Mouse (Mus musculus) liver, embryonic 13.5 days (tissue): ENCODE data around the gene Tmem131l. TPM values are rescaled to one million over a fixed set of nuclear protein-coding genes. Genes with fewer than 3 reads are reported as not detected.

Source experiments
- ATAC-seq: fragments of 200-750 bp; cut with Nextera tagmentation; 2 replicates; pipeline ENCODE4 v1.8.0; 2017; ENCODE audit warnings: low read depth, mild to moderate bottlenecking, moderate number of reproducible peaks, moderate library complexity
- DNase-seq: peaks from one replicate; pipeline ENCODE4 v3.0.0; 2022
- H3K27ac ChIP-seq: fragments of 300-500 bp; sonication (generic); 2 replicates; pipeline ENCODE4 v1.5.1; 2015; ENCODE audit warnings: moderate library complexity, mild to moderate bottlenecking, inconsistent platforms
- H3K27me3 ChIP-seq: fragments of 300-500 bp; sonication (generic); 2 replicates; pipeline ENCODE4 v1.6.1; 2015; ENCODE audit warnings: mild to moderate bottlenecking, inconsistent platforms
- H3K36me3 ChIP-seq: fragments of 300-500 bp; sonication (generic); 2 replicates; pipeline ENCODE4 v1.6.1; 2015; ENCODE audit warnings: mild to moderate bottlenecking, inconsistent platforms
- H3K4me1 ChIP-seq: fragments of 300-500 bp; sonication (generic); replicated peaks from 2 replicates; pipeline ENCODE4 v1.6.1; 2015; ENCODE audit warnings: inconsistent platforms
- H3K4me2 ChIP-seq: fragments of 300-500 bp; sonication (generic); 2 replicates; pipeline ENCODE4 v1.6.1; 2015; ENCODE audit warnings: inconsistent platforms, mild to moderate bottlenecking, moderate library complexity
- H3K4me3 ChIP-seq: fragments of 300-500 bp; sonication (generic); replicated peaks from 2 replicates; pipeline ENCODE4 v1.5.1; 2015; ENCODE audit warnings: mild to moderate bottlenecking, inconsistent platforms
- H3K9ac ChIP-seq: fragments of 300-500 bp; sonication (generic); 2 replicates; pipeline ENCODE4 v1.6.1; 2015; ENCODE audit warnings: mild to moderate bottlenecking, inconsistent platforms
- H3K9me3 ChIP-seq: fragments of 300-500 bp; sonication (generic); replicated peaks from 2 replicates; pipeline ENCODE4 v1.6.1; 2016; ENCODE audit warnings: inconsistent platforms
- WGBS: fragments of 180-500 bp; shearing (Covaris S2); methylation state at CpG from one replicate; pipeline ENCODE4 v1.1.7; 2015; ENCODE audit not compliant: insufficient replicate concordance; 5-methylcytosine and 5-hydroxymethylcytosine counted together
- polyA plus RNA-seq: library from polyadenylated mRNA; unstranded; fragments of >200 nt; fragmentation: Nextera tagmentation; extraction: Ambion mirVana; gene quantifications from 2 replicates; pipeline ENCODE4 v1.2.1, GENCODE M21; 2015

Gene Tmem131l
- polyA plus RNA-seq, 1 experiment from 2014 or later = 23.0 TPM

DNA sequence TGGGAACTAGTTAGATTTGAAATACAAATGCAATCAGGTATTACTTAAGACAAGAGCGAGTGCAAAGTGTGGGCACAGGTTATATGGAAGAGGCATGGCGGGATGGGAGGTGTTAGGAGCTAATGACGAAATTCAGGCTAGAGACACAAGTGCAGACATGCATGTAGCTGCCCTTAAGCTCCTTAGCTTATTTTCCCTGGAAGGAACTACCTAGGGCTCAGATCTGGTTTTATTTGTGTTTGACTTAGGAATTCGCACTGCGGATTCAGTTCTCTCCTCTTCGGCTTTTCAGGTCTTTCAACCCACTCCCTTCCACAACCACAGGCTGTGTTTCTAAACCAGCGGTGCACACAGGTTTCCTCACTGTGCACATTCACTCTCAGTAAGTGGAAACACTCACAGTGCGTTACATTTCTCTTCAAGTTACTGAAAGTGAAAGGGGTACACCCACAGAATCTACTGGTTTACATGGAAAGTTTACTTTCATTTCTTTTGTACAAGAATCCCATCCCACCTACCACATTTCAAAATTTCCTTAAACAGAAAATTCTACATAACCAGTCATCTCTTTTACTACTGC lies 52.4 kb downstream of the Tmem131l start:
- DNase-seq (no peak), ATAC-seq (no peak)
- Histone ChIP-seq H3K36me3 (no peaks in the 10 kb centered on the region), H3K4me2 (no peak overlapping the region), H3K9ac (no peak overlapping the region), H3K4me3 (no peak overlapping the region), H3K4me1 (peaks cover 28% of the 10 kb centered on the region), H3K9me3 (no peaks in the 10 kb centered on the region), H3K27me3 (no peaks in the 10 kb centered on the region), H3K27ac (no peak overlapping the region)
- WGBS = 86% methylated on average over 8 of the region's 8 CpGs

DNA sequence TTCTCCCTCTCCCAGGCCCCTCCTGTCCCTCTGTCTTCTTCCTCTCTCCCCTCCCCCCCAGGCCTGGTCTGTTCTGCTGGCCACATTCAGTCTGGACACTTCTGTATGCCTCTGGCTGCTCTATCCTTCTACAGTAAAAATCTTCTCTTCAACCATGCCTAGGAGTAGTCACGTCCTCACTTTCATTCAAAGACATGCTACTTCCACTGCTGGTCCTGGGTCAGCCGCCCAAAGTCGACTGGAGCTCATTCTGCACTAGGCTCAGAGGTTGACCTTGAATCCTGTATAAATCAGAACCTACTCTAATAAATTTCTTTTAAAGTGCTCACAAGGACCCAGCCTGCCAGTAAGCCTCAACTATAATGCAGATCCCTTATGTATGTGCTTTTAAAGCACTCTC lies 53.2 kb downstream of the Tmem131l start:
- Histone ChIP-seq H3K27me3 (no peaks in the 10 kb centered on the region), H3K27ac (no peak overlapping the region), H3K4me2 (no peak overlapping the region), H3K9ac (no peak overlapping the region), H3K36me3 (no peaks in the 10 kb centered on the region), H3K9me3 (no peaks in the 10 kb centered on the region), H3K4me1 (peaks cover 28% of the 10 kb centered on the region), H3K4me3 (no peak overlapping the region)
- no peak for DNase-seq
- 57% methylated on average over 3 of the region's 3 CpGs for WGBS
- no peak for ATAC-seq

DNA sequence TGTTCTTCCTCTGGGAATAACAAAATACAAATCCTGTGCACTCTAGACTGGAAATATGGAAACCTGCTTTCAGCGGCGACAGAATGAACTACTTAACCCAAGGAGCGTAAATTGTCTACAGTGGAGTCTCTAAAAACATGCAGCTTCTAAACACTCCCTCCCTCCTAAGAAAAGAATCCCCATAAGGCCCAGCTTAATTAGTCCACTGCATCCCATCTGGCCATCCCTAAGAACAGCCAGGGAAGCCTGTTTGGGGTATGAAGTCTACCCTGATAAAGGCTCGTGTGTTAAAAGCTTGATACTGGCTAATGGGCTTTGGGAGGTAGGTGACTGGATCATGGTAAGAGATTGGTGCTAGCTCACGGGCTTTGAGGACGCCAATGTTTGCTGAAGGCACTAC lies 54.5 kb downstream of the Tmem131l start:
- no peak overlapping the region for H3K27ac ChIP-seq
- H3K9ac ChIP-seq = no peak overlapping the region
- WGBS = 77% methylated on average over 6 of the region's 6 CpGs
- no peaks in the 10 kb centered on the region for H3K27me3 ChIP-seq
- no peak overlapping the region for H3K4me3 ChIP-seq
- peaks cover 32% of the 10 kb centered on the region for H3K4me1 ChIP-seq
- H3K9me3 ChIP-seq = no peaks in the 10 kb centered on the region
- H3K4me2 ChIP-seq = no peak overlapping the region
- no peak for ATAC-seq
- no peaks in the 10 kb centered on the region for H3K36me3 ChIP-seq
- DNase-seq = no peak

DNA sequence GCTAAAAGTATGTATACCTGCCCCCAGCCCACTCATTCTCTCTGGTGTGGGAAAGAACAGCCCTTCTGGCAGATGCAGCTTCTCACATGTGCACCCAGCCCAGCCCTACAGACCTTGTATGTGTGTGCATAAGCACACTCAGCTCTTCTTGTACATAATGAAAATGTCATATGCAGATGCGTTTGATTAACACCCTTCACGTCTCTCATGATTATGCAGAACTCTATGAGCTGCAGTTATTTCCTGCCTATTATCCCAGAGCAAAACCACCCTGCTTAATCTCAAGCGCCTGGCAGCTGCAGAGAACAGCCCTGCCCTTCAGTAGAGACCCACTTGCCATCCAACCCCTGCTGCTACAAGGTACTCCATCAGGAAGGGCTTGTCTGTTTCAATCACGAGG lies 55.6 kb downstream of the Tmem131l start:
- Histone ChIP-seq H3K4me1 (peaks cover 33% of the 10 kb centered on the region), H3K27ac (no peak overlapping the region), H3K36me3 (no peaks in the 10 kb centered on the region), H3K4me2 (no peak overlapping the region), H3K27me3 (no peaks in the 10 kb centered on the region), H3K4me3 (no peak overlapping the region), H3K9me3 (no peaks in the 10 kb centered on the region), H3K9ac (no peak overlapping the region)
- ATAC-seq (no peak), DNase-seq (no peak)
- WGBS = 64% methylated on average over 4 of the region's 4 CpGs

DNA sequence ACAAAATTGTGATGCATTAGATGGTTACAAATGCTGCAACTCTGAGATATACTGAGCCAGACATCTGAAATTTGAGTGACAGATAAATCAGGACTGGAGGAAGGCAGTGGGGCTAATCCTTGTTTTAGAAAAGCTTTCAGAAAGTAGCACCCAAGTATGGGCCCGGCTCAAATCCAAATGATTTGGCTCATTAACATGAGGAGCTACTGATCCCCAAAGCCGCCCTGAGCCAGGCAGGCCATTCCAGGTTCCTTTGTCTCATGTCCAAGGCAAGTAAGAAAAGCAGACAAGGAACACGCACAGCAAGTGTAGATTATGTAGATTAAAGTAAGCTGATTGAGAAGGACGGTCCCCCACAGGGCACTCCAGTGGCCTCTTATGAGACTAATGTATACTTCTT lies 57.2 kb downstream of the Tmem131l start:
- ATAC-seq = no peak
- Histone ChIP-seq H3K9me3 (no peaks in the 10 kb centered on the region), H3K4me1 (peaks cover 24% of the 10 kb centered on the region), H3K4me2 (no peak overlapping the region), H3K27me3 (no peaks in the 10 kb centered on the region), H3K36me3 (no peaks in the 10 kb centered on the region), H3K27ac (no peak overlapping the region), H3K9ac (no peak overlapping the region), H3K4me3 (no peak overlapping the region)
- DNase-seq = no peak
- WGBS = 79% methylated on average over 4 of the region's 4 CpGs

DNA sequence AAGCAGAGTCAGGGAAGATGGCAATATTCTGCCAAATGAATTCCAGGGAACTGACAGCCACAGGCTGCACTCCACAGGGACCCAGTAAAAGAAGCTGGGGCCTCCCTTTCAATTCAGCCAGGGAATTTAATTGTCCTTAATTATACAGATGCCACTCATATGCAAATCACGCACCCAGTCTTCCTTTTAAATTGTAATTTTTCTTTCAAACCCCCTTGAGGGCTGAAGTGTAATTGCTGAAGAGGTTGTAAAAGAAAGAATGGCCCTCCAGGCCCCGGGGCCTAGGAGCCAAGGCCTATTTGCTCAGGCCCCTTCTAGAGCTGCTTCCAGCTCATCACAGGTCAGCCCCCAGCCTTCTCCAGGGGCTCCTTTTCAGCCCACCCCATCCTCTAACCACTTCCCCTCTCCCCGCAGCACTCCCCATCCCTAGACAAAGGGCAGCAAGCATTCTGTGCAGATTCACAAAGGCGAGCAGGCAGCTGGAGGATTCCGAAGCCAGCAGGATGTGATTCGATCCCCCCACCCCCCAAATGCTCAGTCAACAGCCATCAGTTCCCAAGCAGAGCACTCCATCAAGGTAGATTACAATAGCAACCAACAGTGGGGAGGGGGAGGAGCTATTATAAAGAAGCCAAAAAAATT lies 59.6 kb downstream of the Tmem131l start:
- Histone ChIP-seq H3K27me3 (no peaks in the 10 kb centered on the region), H3K27ac (no peak overlapping the region), H3K4me2 (no peak overlapping the region), H3K4me3 (no peak overlapping the region), H3K9me3 (no peaks in the 10 kb centered on the region), H3K36me3 (no peaks in the 10 kb centered on the region), H3K4me1 (peaks cover 29% of the 10 kb centered on the region), H3K9ac (no peak overlapping the region)
- DNase-seq (no peak), ATAC-seq (no peak)
- WGBS = 63% methylated on average over 6 of the region's 6 CpGs

DNA sequence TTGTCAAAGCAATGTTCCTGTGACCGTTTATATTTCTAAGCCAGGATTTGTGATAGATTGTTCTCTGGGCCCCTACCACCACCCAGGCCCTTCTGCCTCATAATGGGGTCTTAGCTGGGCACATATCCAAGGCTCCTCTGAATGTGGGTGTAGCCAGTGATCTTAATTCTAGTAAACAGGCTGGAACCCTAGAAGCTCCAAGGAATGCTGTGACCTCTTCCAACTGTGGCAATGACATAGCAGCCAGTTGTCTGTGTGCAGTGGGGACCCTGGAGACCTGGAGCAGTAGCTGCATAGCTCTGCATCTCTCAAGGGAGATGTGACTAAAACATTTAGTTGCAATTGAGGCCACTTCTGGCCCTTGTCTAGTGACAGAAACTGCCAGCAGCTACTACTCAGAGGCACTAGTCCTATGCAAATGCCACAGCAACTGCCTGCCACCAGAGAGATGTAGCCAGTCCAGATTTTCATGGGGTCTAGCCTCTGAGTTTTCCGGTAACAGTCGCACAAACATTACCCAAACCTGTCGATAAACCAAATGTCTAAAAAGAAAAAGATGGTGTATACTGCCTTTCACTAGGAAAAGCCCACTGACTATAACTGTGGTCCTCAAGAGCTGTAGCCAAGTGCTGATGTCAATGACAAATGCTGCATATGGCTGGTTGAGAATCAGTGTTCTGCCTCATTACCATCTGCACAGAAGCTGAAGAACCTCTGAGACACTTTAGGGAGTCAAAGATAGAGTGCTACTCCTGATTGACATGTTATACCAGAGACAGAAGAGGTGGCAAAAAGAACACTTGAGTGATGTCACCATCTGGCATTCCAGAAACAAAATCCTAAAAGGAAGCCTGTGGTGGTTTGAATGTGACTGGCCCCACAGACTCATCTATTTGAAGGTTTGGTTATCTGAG lies 61.2 kb downstream of the Tmem131l start:
- peaks cover 36% of the 10 kb centered on the region for H3K4me1 ChIP-seq
- H3K4me2 ChIP-seq = no peak overlapping the region
- WGBS = 90% methylated on average over 4 of the region's 4 CpGs
- no peak for ATAC-seq
- no peak overlapping the region for H3K4me3 ChIP-seq
- H3K9ac ChIP-seq = no peak overlapping the region
- H3K27me3 ChIP-seq = no peaks in the 10 kb centered on the region
- no peaks in the 10 kb centered on the region for H3K9me3 ChIP-seq
- DNase-seq = no peak
- no peak overlapping the region for H3K27ac ChIP-seq
- H3K36me3 ChIP-seq = no peaks in the 10 kb centered on the region

DNA sequence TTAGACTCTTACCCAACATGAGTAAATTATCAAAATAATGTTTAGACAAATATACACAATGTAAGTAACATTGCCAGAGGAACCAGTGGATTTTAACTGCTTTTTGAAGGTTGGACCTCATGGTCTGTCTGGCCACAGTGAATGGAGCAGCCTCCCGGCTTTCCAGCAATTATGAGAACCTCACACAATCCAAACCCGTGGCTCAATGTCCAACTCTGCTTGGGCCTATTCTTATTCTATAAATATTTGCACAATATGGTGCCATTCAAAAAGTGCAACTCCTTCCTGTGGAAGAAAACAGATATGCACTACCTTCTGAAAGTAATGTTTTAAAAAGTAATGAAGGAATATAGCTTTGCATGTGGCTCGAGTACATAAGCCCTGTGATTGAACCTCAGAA lies 62.2 kb downstream of the Tmem131l start:
- ATAC-seq = no peak
- peaks cover 36% of the 10 kb centered on the region for H3K4me1 ChIP-seq
- DNase-seq = no peak
- no peaks in the 10 kb centered on the region for H3K36me3 ChIP-seq
- 74% methylated on average over 3 of the region's 3 CpGs for WGBS
- no peak overlapping the region for H3K4me3 ChIP-seq
- H3K9ac ChIP-seq = no peak overlapping the region
- H3K27me3 ChIP-seq = no peaks in the 10 kb centered on the region
- H3K9me3 ChIP-seq = no peaks in the 10 kb centered on the region
- H3K4me2 ChIP-seq = no peak overlapping the region
- H3K27ac ChIP-seq = no peak overlapping the region

DNA sequence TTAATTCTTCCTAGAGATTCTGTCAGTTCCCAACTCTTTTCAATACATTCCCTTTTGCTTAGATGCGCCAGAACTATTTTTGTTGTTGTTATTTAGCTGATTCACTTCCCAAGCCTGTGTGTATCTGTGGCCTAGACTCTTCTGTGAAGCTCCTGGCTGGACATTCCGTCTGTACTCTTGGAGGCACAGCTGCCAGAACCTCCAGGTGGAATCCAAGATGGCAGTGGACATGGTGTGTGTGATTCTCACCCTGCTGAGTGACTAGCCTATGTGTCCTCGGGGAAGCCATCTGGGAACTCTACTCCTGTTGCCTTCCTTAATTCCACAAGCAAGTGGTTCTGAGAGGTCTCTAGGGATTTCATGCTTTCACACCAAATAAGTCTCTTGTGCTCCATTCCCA lies 63.8 kb downstream of the Tmem131l start:
- WGBS = 85% methylated on average over 3 of the region's 3 CpGs
- no peak for DNase-seq
- no peaks in the 10 kb centered on the region for H3K9me3 ChIP-seq

DNA sequence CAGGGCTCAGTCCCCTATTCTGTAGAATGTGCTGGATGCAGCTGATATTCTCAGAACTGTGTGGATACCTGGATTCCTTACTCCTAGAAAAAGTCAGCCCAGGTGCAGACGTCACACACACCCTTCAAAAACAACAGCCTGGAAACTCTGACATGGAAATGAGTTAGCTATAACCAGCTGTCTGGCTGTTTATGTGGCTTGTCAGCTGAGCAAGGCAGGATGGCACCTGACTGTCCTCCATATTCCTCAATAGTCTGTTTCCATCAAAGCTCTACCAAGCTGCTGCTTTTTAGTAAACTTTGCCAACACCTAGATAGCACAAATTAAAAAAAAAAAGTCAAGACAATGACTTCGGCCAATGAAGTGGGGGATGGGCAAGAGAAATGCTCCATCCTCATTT lies 66.6 kb downstream of the Tmem131l start:
- H3K9me3 ChIP-seq = no peaks in the 10 kb centered on the region
- H3K9ac ChIP-seq = no peak overlapping the region
- ATAC-seq (no peak), DNase-seq (no peak)
- no peaks in the 10 kb centered on the region for H3K27me3 ChIP-seq
- H3K27ac ChIP-seq = no peak overlapping the region
- no peak overlapping the region for H3K4me2 ChIP-seq
- H3K4me1 ChIP-seq = peaks cover 31% of the 10 kb centered on the region
- H3K36me3 ChIP-seq = no peaks in the 10 kb centered on the region
- no peak overlapping the region for H3K4me3 ChIP-seq
- 67% methylated on average over 2 of the region's 2 CpGs for WGBS

More for the DNA sequence above, 63.8 kb downstream of the Tmem131l start:
- ATAC-seq = no peak
- no peak overlapping the region for H3K4me3 ChIP-seq
- H3K4me2 ChIP-seq = no peak overlapping the region
- no peaks in the 10 kb centered on the region for H3K27me3 ChIP-seq
- H3K36me3 ChIP-seq = no peaks in the 10 kb centered on the region
- no peak overlapping the region for H3K9ac ChIP-seq
- no peak overlapping the region for H3K27ac ChIP-seq
- H3K4me1 ChIP-seq = peaks cover 36% of the 10 kb centered on the region

DNA sequence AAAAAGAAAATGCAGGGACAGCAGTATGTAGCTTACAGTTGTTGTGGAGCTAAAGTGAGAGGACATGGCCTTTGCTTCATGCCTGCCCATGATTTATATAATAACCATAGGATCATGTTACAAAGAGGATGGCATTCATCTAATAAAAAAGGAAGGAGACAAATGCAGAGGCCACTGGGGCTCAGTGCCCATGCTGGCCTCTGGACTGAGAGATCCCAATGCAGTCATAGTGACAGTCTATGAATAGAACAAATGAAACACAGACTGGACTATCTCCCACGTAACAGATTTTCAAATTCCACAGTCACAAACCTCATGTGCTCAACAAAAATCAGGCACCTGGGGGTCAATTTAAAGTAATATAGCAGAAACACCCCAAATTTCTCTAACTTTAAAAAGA lies 69.3 kb downstream of the Tmem131l start:
- DNase-seq (no peak), ATAC-seq (no peak)
- Histone ChIP-seq H3K27ac (no peak overlapping the region), H3K4me2 (no peak overlapping the region), H3K36me3 (0 out of 2 replicates have a peak, but pooled peaks cover 8% of the 10 kb centered on the region), H3K27me3 (no peaks in the 10 kb centered on the region), H3K9ac (no peak overlapping the region), H3K4me3 (no peak overlapping the region), H3K4me1 (peaks cover 25% of the 10 kb centered on the region), H3K9me3 (no peaks in the 10 kb centered on the region)
- WGBS = 78% methylated on average over 1 of the region's 1 CpGs
